Mouse (Mus musculus) cortical plate, adult 2 months (tissue): ENCODE measurements at regions not wholly inside any gene's neighbourhood (a gene's known extent, or its start where the extent isn't known, plus 50 kb on each side); places are given as distances from the start of the nearest gene placed in this dataset.

Experiments used
- CTCF ChIP-seq: fragments of 200-500 bp; IDR thresholded peaks from 2 replicates; pipeline ENCODE4 v1.5.1; 2011; ENCODE audit warnings: mild to moderate bottlenecking, control low read depth, low read length; ENCODE audit not compliant: insufficient read depth; ENCODE audit errors: extremely low read depth
- POLR2A ChIP-seq: fragments of 200-500 bp; IDR thresholded peaks from 2 replicates; pipeline ENCODE4 v1.6.1; 2011; ENCODE audit warnings: mild to moderate bottlenecking, low read length, control low read depth; ENCODE audit not compliant: insufficient read depth; ENCODE audit errors: extremely low read depth

DNA sequence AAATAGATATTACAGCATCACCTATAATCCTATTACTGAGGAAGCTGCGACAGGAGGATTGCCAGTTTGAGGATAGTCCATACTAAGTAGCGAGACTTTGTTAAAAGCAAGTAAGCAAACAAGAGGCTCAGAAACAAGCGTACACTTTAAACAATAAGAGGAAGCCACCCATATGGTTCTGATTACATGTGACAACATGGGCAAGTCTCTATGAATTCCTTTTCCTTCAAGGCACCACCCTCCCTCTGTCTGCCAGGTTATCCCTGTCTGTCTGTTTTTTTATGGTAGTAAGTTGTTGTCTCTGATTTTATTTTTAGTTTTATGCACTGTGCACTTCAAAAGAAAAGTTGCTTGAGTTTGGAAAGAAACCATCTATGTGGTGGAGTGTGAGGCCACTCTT lies 76.8 kb upstream of the Tars start:
- no peak for TF ChIP-seq POLR2A
- no peak for TF ChIP-seq CTCF
